Comparison of ENCODE assay signal across 10 mouse cellular contexts in the genomic region with DNA sequence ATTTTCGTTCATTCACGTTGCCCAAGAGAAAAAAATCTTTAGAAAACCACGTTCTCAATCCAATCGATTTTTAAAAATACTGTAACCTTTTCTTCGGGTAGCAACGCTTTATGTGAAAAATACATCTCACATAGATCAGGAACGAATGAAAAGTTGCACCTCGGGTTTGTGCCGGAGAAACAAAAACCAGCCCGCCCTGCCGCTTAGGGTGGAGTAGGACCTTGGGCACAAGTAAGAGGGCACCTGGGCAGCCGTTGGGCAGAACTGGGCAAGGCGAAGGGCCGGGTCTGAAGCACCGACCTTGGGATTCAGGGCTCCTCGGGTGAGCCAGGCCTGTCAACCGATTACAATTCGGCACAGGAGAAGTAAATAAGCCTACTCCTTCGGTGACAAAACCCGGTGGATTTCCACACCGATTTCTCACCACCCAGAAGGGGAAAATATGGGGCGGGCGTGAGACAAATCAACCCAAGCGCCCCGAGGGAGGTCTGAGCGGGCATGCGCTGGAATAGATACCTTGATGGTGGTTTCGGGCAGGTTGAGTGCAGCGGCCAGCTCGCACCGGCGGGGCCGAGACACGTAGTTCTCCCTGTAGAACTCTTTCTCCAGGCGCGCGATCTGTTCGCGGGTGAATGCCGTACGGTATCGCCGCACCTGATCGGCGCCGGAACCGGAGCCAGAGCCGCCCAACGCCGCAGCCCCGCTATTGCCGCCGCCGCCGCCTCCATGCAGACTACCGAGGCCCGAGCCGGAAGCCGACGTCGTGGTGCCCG. TPM values are rescaled to one million over a fixed set of nuclear protein-coding genes. Genes with fewer than 3 reads are reported as not detected.
DNase-seq lines count a peak whose midpoint lies in the region; ATAC-seq and TF ChIP-seq lines count a peak whose summit lies in the region.
"Had no signal": no experiment of that assay in that cellular context is flagged by ENCODE, and none has a peak within 500 bp of the region (broad histone marks: within the 10 kb centered on the region; RNA-seq: fewer than 3 reads in every experiment).

No protein-coding gene starts in this region.

- intact Hi-C loops in heart, adult 2 months (cut with DNase I) = loop anchor here (5.0 kb wide), 1 partner anchor 80 kb away; the partner anchor contains the start of gene Lnpk
- intact Hi-C loops in heart, postnatal 25 days (cut with DNase I) = no loop called here

- no peak for TF ChIP-seq EP300 in heart, adult 2 months (IDR thresholded peaks at IDR 0.05; ENCODE audit: insufficient read depth, low read depth, low read length)

- no peak overlapping the region for H3K4me3 ChIP-seq in heart, adult 2 months
- H3K4me3 ChIP-seq in E14TG2a.4 (replicated peaks; ENCODE audit: low read length) = peak overlapping the region; percentile 32; the same call in 1 of the 2 replicates
- peak overlapping the region; percentile 14; the same call in 1 of the 2 replicates for H3K4me3 ChIP-seq in heart, embryonic 16.5 days (ENCODE audit: low read length)
- H3K4me3 ChIP-seq in liver, embryonic 15.5 days (replicated peaks) = peak overlapping the region; percentile 14; the same call in 1 of the 2 replicates
- H3K4me3 ChIP-seq: erythroblast, embryonic 14.5 days had no signal

- H3K79me2 ChIP-seq in heart, adult 2 months (replicated peaks; ENCODE audit: control insufficient read depth, insufficient read depth, low read length) = no peaks in the 10 kb centered on the region

- H3K27ac ChIP-seq in heart, adult 2 months = no peak overlapping the region
- H3K27ac ChIP-seq in heart, embryonic 16.5 days (ENCODE audit: low read length) = no peak overlapping the region
- H3K27ac ChIP-seq in liver, embryonic 15.5 days (replicated peaks) = no peak overlapping the region

- peak overlapping the region; percentile 12 for H3K4me2 ChIP-seq in heart, embryonic 16.5 days (ENCODE audit: low read depth, low read length)
- peak overlapping the region; percentile 27; the same call in 1 of the 2 replicates for H3K4me2 ChIP-seq in liver, embryonic 15.5 days

- no peak for TF ChIP-seq POLR2A in heart, adult 2 months (IDR thresholded peaks at IDR 0.05; ENCODE audit: insufficient read depth, low read depth, low read length)

- no peaks in the 10 kb centered on the region for H3K36me3 ChIP-seq in heart, adult 2 months (ENCODE audit: control insufficient read depth, insufficient read depth, low read length)
- no peaks in the 10 kb centered on the region for H3K36me3 ChIP-seq in E14TG2a.4 (ENCODE audit: insufficient read depth, low read length)
- no peaks in the 10 kb centered on the region for H3K36me3 ChIP-seq in heart, embryonic 16.5 days (ENCODE audit: control insufficient read depth, insufficient read depth)
- no peaks in the 10 kb centered on the region for H3K36me3 ChIP-seq in liver, embryonic 15.5 days (replicated peaks)

- no peak for ATAC-seq in heart, embryonic 16.5 days (replicated peaks; ENCODE audit: extremely low read depth, insufficient read depth, low FRiP score)
- ATAC-seq in liver, embryonic 15.5 days (ENCODE audit: insufficient read depth) = no peak

- no peaks in the 10 kb centered on the region for H3K4me1 ChIP-seq in heart, adult 2 months (ENCODE audit: control insufficient read depth, insufficient read depth, low read length)
- peaks cover 44% of the 10 kb centered on the region for H3K4me1 ChIP-seq in E14TG2a.4 (replicated peaks; ENCODE audit: low read depth, low read length)
- H3K4me1 ChIP-seq in heart, embryonic 16.5 days (ENCODE audit: control insufficient read depth, insufficient read depth, low read length) = peaks cover 16% of the 10 kb centered on the region
- peaks cover 9% of the 10 kb centered on the region for H3K4me1 ChIP-seq in liver, embryonic 15.5 days (replicated peaks)

- H3K9me3 ChIP-seq in E14TG2a.4 (ENCODE audit: low read length) = no peaks in the 10 kb centered on the region
- H3K9me3 ChIP-seq in heart, embryonic 16.5 days (replicated peaks; ENCODE audit: control insufficient read depth, low read length) = no peaks in the 10 kb centered on the region
- H3K9me3 ChIP-seq in liver, embryonic 15.5 days (replicated peaks) = no peaks in the 10 kb centered on the region

- no peak overlapping the region for H3K9ac ChIP-seq in heart, adult 2 months (ENCODE audit: low read depth, low read length)
- no peak overlapping the region for H3K9ac ChIP-seq in heart, embryonic 16.5 days (ENCODE audit: low read length)
- H3K9ac ChIP-seq in liver, embryonic 15.5 days = no peak overlapping the region

- DNase-seq in heart, adult 2 months = peak; percentile 18 to 50
- no peak for DNase-seq in heart, postnatal 25 days (ENCODE audit: low spot score)
- no peak for DNase-seq in ovary, postnatal 14 days (ENCODE audit: low spot score)
- DNase-seq in cerebellum, adult 8-10 months = no peak
- no peak for DNase-seq in adrenal gland, postnatal 14 days

- WGBS in heart, adult 2 months = 6% methylated on average over 62 of the region's 62 CpGs
- 3% methylated on average over 62 of the region's 62 CpGs for WGBS in heart, embryonic 16.5 days
- 3% methylated on average over 62 of the region's 62 CpGs for WGBS in liver, embryonic 15.5 days (ENCODE audit: insufficient replicate concordance)

- H3K27me3 ChIP-seq in heart, adult 2 months (ENCODE audit: control insufficient read depth, insufficient read depth, low read length) = peaks cover 45% of the 10 kb centered on the region
- peaks cover 86% of the 10 kb centered on the region for H3K27me3 ChIP-seq in E14TG2a.4 (ENCODE audit: insufficient read depth, low read length)
- H3K27me3 ChIP-seq in heart, embryonic 16.5 days (ENCODE audit: control insufficient read depth, insufficient read depth, low read length) = peaks cover 81% of the 10 kb centered on the region
- H3K27me3 ChIP-seq in liver, embryonic 15.5 days = peaks cover 92% of the 10 kb centered on the region
- H3K27me3 ChIP-seq: CH12.LX had no signal

- no peak for TF ChIP-seq CTCF in heart, adult 2 months (IDR thresholded peaks at IDR 0.05)
- no peak for TF ChIP-seq CTCF in E14TG2a.4 (conservative IDR thresholded peaks at IDR 0.05; ENCODE audit: low read length)

RNA-seq across cellular contexts. Expression of gene Evx2, which starts 1.9 kb away (rescaled TPM):
- total RNA-seq in heart, adult 2 months (2021) = not detected
- not detected in 2 replicates for polyA plus RNA-seq in heart, adult 2 months (2012; rRNA removed)
- not detected for total RNA-seq in heart, postnatal 25 days (2021)
- polyA plus RNA-seq in heart, embryonic 16.5 days (2015; fragmentation: Nextera tagmentation; extraction: Ambion mirVana) = not detected in 2 replicates
- not detected in 2 replicates for polyA plus RNA-seq in liver, embryonic 15.5 days (2015; fragmentation: Nextera tagmentation; extraction: Ambion mirVana)
- not detected in 2 replicates for total RNA-seq in adrenal gland, postnatal 14 days (2021)
- total RNA-seq: CH12.LX had no signal
- polyA plus RNA-seq: erythroblast, embryonic 14.5 days had no signal

RNA-seq across cellular contexts. Expression of gene Hoxd13, which starts 10.7 kb away (rescaled TPM):
- total RNA-seq in heart, adult 2 months (2021) = not detected
- not detected in 2 replicates for polyA plus RNA-seq in heart, adult 2 months (2012; rRNA removed)
- not detected for total RNA-seq in heart, postnatal 25 days (2021)
- polyA plus RNA-seq in heart, embryonic 16.5 days (2015; fragmentation: Nextera tagmentation; extraction: Ambion mirVana) = not detected in 2 replicates
- not detected in 2 replicates for polyA plus RNA-seq in liver, embryonic 15.5 days (2015; fragmentation: Nextera tagmentation; extraction: Ambion mirVana)
- total RNA-seq in adrenal gland, postnatal 14 days (2021) = not detected in 2 replicates
- total RNA-seq: CH12.LX had no signal
- polyA plus RNA-seq: erythroblast, embryonic 14.5 days had no signal

RNA-seq across cellular contexts. Expression of gene Hoxd12, which starts 17.4 kb away (rescaled TPM):
- total RNA-seq in heart, adult 2 months (2021) = not detected
- polyA plus RNA-seq in heart, adult 2 months (2012; rRNA removed) = not detected in 2 replicates
- not detected for total RNA-seq in heart, postnatal 25 days (2021)
- polyA plus RNA-seq in heart, embryonic 16.5 days (2015; fragmentation: Nextera tagmentation; extraction: Ambion mirVana) = not detected in 2 replicates
- polyA plus RNA-seq in liver, embryonic 15.5 days (2015; fragmentation: Nextera tagmentation; extraction: Ambion mirVana) = not detected in 2 replicates
- not detected in 2 replicates for total RNA-seq in adrenal gland, postnatal 14 days (2021)
- total RNA-seq: CH12.LX had no signal
- polyA plus RNA-seq: erythroblast, embryonic 14.5 days had no signal

RNA-seq across cellular contexts. Expression of gene Hoxd11, which starts 21.9 kb away (rescaled TPM):
- total RNA-seq in heart, adult 2 months (2021) = not detected
- not detected in 2 replicates for polyA plus RNA-seq in heart, adult 2 months (2012; rRNA removed)
- total RNA-seq in heart, postnatal 25 days (2021) = not detected
- polyA plus RNA-seq in heart, embryonic 16.5 days (2015; fragmentation: Nextera tagmentation; extraction: Ambion mirVana) = not detected in 2 replicates
- polyA plus RNA-seq in liver, embryonic 15.5 days (2015; fragmentation: Nextera tagmentation; extraction: Ambion mirVana) = not detected in 2 replicates
- total RNA-seq in adrenal gland, postnatal 14 days (2021) = not detected in 2 replicates
- total RNA-seq: CH12.LX had no signal
- polyA plus RNA-seq: erythroblast, embryonic 14.5 days had no signal

RNA-seq across cellular contexts. Expression of gene Hoxd10, which starts 34.3 kb away (rescaled TPM):
- total RNA-seq in heart, adult 2 months (2021) = not detected
- 0.09 TPM in 1 of 2 replicates, not detected in the other for polyA plus RNA-seq in heart, adult 2 months (2012; rRNA removed)
- not detected for total RNA-seq in heart, postnatal 25 days (2021)
- polyA plus RNA-seq in heart, embryonic 16.5 days (2015; fragmentation: Nextera tagmentation; extraction: Ambion mirVana) = not detected in 2 replicates
- polyA plus RNA-seq in liver, embryonic 15.5 days (2015; fragmentation: Nextera tagmentation; extraction: Ambion mirVana) = not detected in 2 replicates
- total RNA-seq in adrenal gland, postnatal 14 days (2021) = 0.71 TPM in 1 of 2 replicates, not detected in the other
- total RNA-seq: CH12.LX had no signal
- polyA plus RNA-seq: erythroblast, embryonic 14.5 days had no signal

Comparison
In these comparisons a context has a peak if more than half of its experiments do, and no peak if none do; other contexts are left out.
1. DNase-seq: peak in heart, adult 2 months (2 of 2); none in heart, postnatal 25 days (single experiment), ovary, postnatal 14 days (single experiment), cerebellum, adult 8-10 months (single experiment) and adrenal gland, postnatal 14 days (single experiment).